ENCODE assay signal across 27 mouse cellular contexts in genomic region chr6:46240349-46240748, GRCm38 (mm10).
"Had no signal": no experiment of that assay in that cellular context is flagged by ENCODE, and none has a peak within 500 bp of the region (broad histone marks: within the 10 kb centered on the region; RNA-seq: fewer than 3 reads in every experiment).

No protein-coding gene starts in this region.

- H3K9me3 ChIP-seq: embryonic facial prominence, embryonic 10.5 days; embryonic facial prominence, embryonic 12.5 days; embryonic facial prominence, embryonic 13.5 days; embryonic facial prominence, embryonic 15.5 days; forebrain, embryonic 10.5 days; forebrain, embryonic 12.5 days; forebrain, embryonic 13.5 days; forebrain, embryonic 15.5 days had no signal

- DNase-seq: cerebellum, adult 9-10 months; cerebellum, adult 9-11 months; cerebellum, postnatal 10 days; cerebellum, postnatal 14 days; cerebellum, postnatal 25 days; cerebellum, postnatal 36 days; embryo, embryonic 11 days; forebrain, postnatal 0 days; gastrocnemius, adult 2 months; gastrocnemius, postnatal 10 days; gastrocnemius, postnatal 14 days; gastrocnemius, postnatal 25 days; gastrocnemius, postnatal 36 days; heart, adult 11 months; heart, adult 18-20 months; heart, adult 2 months had no signal

- H3K4me3 ChIP-seq: embryonic facial prominence, embryonic 10.5 days; embryonic facial prominence, embryonic 12.5 days; embryonic facial prominence, embryonic 13.5 days; embryonic facial prominence, embryonic 15.5 days; erythroblast, embryonic 14.5 days; forebrain, embryonic 10.5 days; forebrain, embryonic 12.5 days; forebrain, embryonic 13.5 days; forebrain, embryonic 15.5 days; gastrocnemius, adult 2 months; heart, adult 2 months had no signal

- ATAC-seq: forebrain, embryonic 13.5 days; forebrain, embryonic 14.5 days; forebrain, embryonic 15.5 days; forebrain, embryonic 16.5 days; forebrain, postnatal 0 days had no signal

- H3K27me3 ChIP-seq: embryonic facial prominence, embryonic 12.5 days; embryonic facial prominence, embryonic 13.5 days; embryonic facial prominence, embryonic 15.5 days; forebrain, embryonic 12.5 days; forebrain, embryonic 13.5 days; forebrain, embryonic 15.5 days had no signal

- H3K4me1 ChIP-seq: embryonic facial prominence, embryonic 10.5 days; embryonic facial prominence, embryonic 12.5 days; embryonic facial prominence, embryonic 13.5 days; embryonic facial prominence, embryonic 15.5 days; forebrain, embryonic 10.5 days; forebrain, embryonic 12.5 days; forebrain, embryonic 13.5 days; forebrain, embryonic 15.5 days had no signal

- H3K9ac ChIP-seq: embryonic facial prominence, embryonic 12.5 days; embryonic facial prominence, embryonic 13.5 days; embryonic facial prominence, embryonic 15.5 days; forebrain, embryonic 12.5 days; forebrain, embryonic 13.5 days; forebrain, embryonic 15.5 days; forebrain, postnatal 0 days had no signal

- H3K27ac ChIP-seq: embryonic facial prominence, embryonic 10.5 days; embryonic facial prominence, embryonic 12.5 days; embryonic facial prominence, embryonic 13.5 days; embryonic facial prominence, embryonic 15.5 days; forebrain, embryonic 10.5 days; forebrain, embryonic 12.5 days; forebrain, embryonic 13.5 days; forebrain, embryonic 15.5 days; gastrocnemius, adult 2 months; heart, adult 2 months had no signal

- H3K36me3 ChIP-seq: embryonic facial prominence, embryonic 10.5 days; embryonic facial prominence, embryonic 12.5 days; embryonic facial prominence, embryonic 13.5 days; embryonic facial prominence, embryonic 15.5 days; forebrain, embryonic 10.5 days; forebrain, embryonic 12.5 days; forebrain, embryonic 15.5 days had no signal

- H3K4me2 ChIP-seq: embryonic facial prominence, embryonic 12.5 days; embryonic facial prominence, embryonic 13.5 days; embryonic facial prominence, embryonic 15.5 days; forebrain, embryonic 12.5 days; forebrain, embryonic 13.5 days; forebrain, embryonic 15.5 days had no signal
